Mouse (Mus musculus) cerebellum, postnatal 25 days (tissue): Measurements from ENCODE around the gene Rpl3.

Experiments used
- DNase-seq, 2 experiments: peaks; one replicate each; pipeline ENCODE4 v3.0.0; 2021; ENCODE audit warnings: mixed read lengths in 2 of 2

Rpl3 gene

DNA sequence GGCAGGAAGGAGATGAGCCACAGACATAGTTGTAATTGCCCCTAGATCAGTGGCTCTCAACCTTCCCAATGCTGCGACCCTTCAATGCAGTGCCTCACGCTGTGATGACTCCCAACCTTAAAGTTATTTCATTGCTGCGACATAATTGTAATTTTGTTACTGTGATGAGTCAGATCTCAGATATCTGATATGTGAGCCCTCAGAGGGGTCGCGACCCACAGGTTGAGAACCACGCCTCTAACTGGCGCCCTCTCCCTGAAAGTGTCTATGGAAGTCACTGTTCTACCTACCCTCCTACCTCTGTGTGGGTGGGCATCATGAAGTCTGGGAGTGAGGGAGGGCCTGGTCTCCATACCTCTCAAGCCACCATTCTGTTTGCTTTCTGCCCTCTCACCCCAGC is 22.7 kb upstream of the Rpl3 start:
- DNase-seq = no peak

GRCm38 (mm10) chr15:80112499-80112898 is 20.8 kb upstream of the Rpl3 start:
- DNase-seq = no peak

DNA sequence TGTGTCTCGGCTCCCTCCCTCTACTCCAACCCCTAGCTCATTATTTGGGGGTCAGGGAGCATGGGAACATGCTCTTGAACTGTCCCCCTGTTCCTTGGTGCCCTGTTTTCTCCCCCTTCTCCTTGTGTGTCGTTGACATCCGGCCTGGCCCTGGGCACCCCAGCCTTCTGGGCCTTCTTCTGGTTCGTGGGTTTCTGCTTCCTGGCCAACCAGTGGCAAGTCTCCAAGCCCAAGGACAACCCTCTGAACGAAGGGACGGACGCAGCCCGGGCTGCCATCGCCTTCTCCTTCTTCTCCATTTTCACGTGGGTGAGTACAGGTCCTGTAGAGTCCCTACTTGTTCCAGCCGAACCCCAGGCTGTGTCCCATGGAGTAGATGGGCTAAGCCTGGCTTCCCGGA is 19.8 kb upstream of the Rpl3 start:
- DNase-seq = peak; percentile 39 to 52

- peak in 1 of 2 experiments; percentile 45 for DNase-seq
Observed at GRCm38 (mm10) chr15:80107575-80107974, 15.9 kb upstream of the Rpl3 start.

GRCm38 (mm10) chr15:80107143-80107542 is 15.5 kb upstream of the Rpl3 start:
- peak in 1 of 2 experiments; percentile 5 for DNase-seq

DNA sequence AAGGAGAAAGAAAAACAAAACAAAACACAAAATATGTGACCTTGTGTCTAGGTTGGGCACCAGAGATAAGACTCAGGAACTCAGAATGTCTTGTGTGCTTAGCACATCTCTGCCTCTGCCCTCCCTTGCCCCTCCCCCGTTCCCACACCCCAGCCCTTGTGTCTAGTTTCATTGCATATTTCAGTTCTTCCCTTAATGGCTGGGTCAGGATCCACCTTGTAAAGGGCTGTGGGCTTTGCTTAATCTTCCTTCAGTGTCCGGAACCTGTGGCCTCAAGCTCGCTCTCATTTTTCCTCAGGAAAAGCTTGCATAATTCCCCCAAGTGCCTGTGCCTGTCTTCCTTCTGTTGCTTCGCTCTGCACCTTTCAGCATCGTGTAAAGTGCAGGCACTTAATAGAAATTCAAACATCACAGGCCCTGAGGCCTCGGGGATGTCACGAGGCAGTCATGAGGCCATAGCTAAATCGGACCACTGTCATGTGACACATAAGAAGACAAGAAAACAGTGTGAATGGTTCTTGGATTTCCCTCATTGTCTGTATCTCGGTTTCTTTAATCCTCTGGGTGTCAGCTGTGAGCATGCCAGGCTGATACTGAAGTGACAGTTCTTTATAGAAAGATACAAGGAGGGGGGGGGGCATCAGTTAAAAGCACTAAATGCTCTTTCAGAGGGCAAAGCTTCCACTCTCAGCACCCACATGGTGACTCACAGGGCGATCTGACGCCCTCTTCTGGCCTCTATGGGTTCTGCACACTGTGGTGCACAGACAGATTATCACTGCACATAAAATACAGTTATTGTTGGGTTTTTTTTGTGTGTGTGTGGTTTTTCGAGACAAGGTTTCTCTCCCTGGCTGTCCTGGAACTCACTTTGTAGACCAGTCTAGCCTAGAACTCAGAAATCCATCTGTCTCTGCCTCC is 14.1 kb upstream of the Rpl3 start:
- DNase-seq = peak in 1 of 2 experiments; percentile 47

DNA sequence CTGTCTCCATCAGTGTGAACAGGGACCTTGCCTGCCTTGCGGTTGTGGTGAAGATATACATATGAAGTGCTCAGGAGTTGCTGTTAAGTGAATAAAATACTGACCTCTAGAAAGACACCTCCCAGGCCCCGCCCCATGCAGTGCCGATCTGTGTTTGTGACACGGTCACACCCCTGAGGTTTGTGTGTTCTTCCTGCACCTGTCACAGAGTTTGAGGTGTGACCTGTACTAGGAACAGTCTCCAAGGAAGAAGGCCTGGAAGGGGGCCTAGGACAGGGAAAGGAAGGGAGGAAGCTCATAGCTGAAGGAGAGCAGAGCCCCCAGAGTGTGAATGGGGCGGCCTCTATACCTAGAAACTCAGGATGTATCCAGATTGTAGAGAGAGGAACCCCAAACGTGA is 10.8 kb upstream of the Rpl3 start:
- DNase-seq = peak in 1 of 2 experiments; percentile 63

GRCm38 (mm10) chr15:80101503-80101902 is 9.8 kb upstream of the Rpl3 start:
- peak; percentile 67 for DNase-seq

- peak; percentile 78 for DNase-seq
Observed at GRCm38 (mm10) chr15:80100871-80101270, 9.2 kb upstream of the Rpl3 start.

DNA sequence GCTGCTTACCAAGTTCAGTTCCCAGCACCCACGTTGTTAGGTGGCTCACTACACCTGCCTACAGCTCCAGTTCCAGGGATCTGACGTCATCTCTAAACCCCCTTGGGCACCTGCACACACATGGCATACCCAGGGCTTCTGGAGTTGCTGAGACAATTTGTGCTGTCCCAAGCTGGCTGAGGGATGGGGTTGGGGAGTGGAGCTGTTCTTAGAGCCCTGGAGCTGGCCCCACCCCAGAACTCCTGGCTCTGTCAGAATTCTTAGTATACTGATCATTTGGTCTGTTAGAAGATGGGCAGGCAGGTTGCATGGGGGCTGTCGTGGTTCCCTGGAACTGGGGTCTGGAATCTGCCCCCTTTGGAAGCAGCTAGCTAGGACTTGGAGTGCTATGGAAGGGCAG is 8.5 kb upstream of the Rpl3 start:
- peak in 1 of 2 experiments; percentile 48 for DNase-seq

DNA sequence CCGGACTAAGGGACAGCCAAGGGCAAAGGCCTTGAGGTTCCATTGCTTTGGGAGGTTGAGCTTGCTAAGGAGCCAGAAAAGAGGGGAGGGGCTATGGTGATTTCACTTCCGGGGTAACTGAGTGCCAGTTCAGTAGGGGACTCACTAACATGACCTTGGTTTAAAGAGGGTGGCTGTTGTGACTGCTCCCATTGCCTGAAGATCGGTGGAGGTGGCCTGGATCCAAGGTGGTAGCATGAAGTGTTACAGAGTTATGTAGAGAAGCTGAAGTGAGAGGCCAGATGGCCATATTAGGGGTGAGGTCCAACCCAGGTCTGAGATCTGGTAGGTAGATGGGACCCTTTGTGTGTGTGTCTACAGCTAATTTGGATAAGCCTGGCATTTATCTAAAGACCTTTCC is 7.8 kb upstream of the Rpl3 start:
- peak in 1 of 2 experiments; percentile 48 for DNase-seq

GRCm38 (mm10) chr15:80098809-80099208 is 7.1 kb upstream of the Rpl3 start:
- DNase-seq = peak in 1 of 2 experiments; percentile 50

DNA sequence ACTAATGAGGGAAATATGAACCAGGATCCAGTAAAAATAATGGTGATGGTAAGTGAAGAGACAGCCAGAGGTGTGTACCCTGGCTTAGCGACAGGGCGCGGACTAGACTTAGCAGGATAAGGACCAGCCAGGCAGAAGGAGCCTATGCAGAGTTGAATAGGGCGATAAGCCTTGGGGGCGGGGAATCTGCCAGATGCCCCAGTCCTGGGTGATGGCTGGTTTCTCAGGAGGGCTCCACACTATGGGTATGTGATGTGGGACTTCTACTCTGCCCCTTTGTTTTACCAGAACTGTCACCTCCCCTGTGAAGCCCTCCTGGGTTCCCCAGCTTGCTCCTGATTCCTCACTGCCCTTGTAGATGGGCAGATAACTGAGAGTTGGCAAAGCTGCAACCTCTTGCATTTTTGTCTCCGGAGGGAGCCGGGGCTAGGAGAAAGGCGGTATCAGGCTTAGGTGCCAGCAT is 6.4 kb upstream of the Rpl3 start:
- peak in 1 of 2 experiments; percentile 57 for DNase-seq

DNA sequence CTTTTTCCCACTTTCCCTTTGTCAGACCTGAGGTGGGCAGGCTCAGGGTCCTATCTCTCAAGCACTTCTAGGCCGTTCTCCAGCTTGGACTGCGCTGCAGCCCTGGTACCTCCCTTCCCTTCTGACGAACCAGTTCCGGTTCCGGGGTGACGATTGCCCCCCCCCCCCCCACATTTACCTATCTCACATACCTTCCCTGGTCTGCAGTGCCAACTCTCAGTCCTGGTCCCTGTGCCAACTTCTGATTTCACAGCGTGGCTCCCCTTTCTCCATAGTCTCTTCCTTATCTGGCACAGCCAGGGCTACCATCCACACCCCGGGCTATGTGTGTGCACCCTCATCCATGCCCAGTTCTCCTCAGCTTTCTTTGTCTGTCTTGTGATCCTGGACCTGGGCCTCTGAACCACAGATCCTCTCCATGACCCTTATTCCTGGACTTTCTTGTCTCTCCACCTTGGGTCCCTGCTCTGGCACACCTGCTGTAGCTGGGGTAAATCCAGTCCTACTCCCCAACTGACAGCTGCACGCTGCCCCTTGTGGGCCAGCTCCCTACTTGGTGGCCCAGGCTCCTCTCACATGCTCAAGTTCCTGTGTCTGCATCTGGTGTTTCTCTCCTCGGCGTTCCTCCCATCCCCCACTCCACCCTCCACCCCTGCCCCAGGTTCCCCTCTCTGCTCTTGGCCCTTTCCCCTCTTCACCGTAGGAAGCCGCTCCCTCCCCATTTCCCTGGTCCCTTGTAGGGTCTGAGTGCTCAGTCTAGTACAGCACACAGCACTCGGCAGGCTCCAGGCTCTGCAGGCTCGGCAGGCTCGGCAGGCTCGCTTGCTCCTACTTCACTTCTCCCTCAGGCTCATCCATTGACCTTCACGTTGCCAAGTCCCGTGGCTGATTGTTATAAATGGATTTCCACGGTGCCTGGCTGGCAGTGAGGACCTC is 5.5 kb upstream of the Rpl3 start:
- peak; percentile 47 to 55 for DNase-seq

DNA sequence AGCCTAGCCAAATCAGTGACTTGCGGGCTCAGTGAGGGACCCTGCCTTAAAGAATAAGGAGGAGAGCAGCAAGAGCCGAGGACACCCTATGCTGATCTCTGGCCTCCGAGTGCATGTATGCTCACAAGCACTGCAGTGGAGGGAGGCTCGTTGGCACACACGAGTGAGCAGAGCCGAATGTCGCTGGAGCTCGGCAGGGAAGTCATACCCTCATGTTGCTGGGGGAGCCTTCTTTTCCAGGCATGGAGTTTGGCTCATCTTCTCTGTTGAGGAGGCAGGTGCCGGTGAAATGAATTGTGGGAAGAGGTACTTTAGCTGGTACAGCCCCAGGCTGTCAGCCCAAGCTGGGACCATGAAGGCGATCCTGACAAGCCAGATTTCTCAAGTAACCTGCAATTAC is 4.7 kb upstream of the Rpl3 start:
- peak; percentile 58 to 60 for DNase-seq

DNA sequence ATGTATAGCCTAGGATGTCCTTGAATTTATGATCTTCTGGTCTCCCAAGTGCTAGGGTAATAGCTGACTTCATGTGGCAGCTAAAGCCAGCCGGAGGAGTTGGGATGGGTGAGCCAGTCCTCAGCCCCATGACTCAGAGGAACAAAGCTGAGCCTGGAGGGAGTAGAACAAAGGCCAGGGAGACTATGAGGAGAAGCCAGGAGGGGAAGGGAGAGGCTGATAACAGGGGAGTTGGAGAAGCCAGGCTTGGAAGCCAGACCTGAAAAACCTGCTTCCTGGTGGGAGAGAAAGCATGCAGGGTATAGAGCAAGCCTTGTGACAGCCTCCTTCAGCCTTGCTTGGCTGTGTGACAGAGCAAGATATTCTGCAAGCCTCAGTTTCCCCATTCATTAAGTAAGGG is 3.9 kb upstream of the Rpl3 start:
- DNase-seq = peak in 1 of 2 experiments; percentile 42

DNA sequence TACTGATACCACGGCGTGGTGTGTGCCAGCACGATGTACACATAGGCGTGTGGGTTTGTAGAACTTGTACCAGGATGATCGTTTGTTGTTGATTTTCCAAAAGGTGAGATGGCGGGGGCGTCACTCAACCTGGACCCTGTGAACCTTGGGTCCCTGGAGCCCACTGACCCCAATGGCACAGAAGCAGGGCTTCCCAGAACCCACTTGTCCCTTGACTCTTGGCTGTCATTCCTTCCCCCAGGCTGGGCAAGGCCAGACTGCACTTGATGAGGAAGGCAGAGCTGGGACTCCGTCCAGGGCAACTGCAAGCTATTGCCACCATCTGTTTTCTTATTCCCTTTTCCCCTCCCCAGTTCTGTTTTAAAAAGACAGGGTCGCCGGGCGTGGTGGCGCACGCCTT is 2.5 kb upstream of the Rpl3 start:
- peak; percentile 87 to 92 for DNase-seq

DNA sequence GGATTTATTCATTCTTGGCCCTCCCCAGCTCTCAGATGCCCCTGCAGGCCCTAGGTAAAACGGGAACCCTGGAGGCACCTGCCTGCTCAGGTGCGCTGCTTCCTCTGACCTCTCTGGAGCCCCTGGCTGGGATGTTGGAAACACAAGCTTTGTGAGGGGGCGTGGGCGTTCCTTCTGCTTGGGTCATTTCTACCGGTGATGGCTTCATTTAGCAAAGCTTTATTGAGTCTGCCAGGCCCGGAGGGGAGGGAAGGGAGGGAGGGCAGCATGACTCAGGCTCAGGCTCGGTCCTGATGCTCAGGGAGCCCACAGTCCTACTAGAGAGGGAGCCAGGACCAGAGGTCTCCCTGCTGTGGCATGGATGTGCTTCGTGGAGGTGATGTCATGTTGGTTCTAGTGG is 931 bp upstream of the Rpl3 start:
- DNase-seq = peak; percentile 89 to 91

- DNase-seq = peak; percentile 71 to 72
Observed at GRCm38 (mm10) chr15:80092041-80092441, 373 bp upstream of the Rpl3 start.

GRCm38 (mm10) chr15:80090741-80091120 is 937 bp downstream of the Rpl3 start:
- peak in 1 of 2 experiments; percentile 72 for DNase-seq

DNA sequence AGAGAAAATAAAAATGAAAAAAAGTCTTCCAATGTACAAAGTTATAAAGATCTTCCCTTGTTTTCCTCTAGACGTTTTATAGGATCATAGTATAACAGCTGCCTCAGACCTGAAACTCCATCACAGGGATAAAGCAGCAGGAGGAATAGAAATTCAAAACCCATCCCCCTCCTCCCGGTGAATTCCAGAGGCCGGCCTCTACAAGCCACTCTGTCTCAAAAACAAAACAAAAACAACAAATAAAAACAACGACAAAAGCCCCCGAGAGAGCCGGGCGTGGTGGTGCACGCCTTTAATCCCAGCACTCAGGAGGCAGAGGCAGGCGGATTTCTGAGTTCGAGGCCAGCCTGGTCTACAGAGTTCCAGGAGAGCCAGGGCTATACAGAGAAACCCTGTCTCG is 1.5 kb downstream of the Rpl3 start:
- no peak for DNase-seq

- DNase-seq = peak; percentile 93 to 97
Observed at GRCm38 (mm10) chr15:80088637-80089036, 3.0 kb downstream of the Rpl3 start.

DNA sequence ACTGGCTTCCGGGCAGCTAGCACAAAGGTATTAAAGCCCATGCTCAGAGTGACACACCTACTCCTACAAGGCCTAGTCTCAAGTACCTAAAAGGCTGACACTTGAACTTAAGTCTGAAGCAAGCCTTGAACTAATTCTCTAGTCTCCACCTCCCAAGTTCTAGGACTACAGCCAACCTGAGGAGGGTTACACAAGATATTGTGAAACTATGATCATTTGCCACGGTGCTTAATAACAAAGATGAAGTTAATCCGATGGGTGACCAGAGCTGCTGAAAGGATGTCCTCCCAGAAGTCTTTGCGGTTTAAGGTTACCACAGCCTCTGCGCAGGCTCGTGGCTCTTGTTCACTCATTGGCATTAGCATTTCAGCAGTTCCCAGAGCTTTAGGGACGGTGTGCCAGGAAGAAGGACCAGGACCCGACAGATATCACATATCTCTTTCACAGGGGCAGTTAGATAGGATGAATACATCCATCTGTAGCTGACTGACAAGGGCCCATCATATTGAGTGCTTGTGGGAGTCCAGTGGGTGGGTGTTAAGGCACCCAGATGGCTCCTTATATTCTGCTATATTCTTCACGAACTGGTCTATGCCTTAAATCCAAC is 4.2 kb downstream of the Rpl3 start:
- DNase-seq = no peak
